Mouse (Mus musculus): ENCODE data around the gene Gm6902. TPM values are rescaled to one million over a fixed set of nuclear protein-coding genes. Genes with fewer than 3 reads are reported as not detected.

Gm6902 gene
- not detected for polyA plus RNA-seq (2012; fragmentation: generic; extraction: Trizol)

GRCm38 (mm10) chr7:23278800-23279199, at the start of gene Gm6902:
Gene Gm6902 (minus strand): TSS chr7:23278900.

GRCm38 (mm10) chr7:23300892-23301291, 22.2 kb upstream of the Gm6902 start, which contains the start of gene Nlrp4e:
Gene Nlrp4e (plus strand): TSS chr7:23301192.

GRCm38 (mm10) chr7:23251582-23251981, 27.1 kb downstream of the Gm6902 start, which contains the start of gene Vmn1r166:
Gene Vmn1r166 (minus strand): TSS chr7:23251682.

Other genes starting within 250 kb of the Gm6902 start
- not detected for gene Vmn1r163, start 223.4 kb downstream of the Gm6902 start, polyA plus RNA-seq (2012; fragmentation: generic; extraction: Trizol)
- not detected for gene Gm8720, start 211.4 kb downstream of the Gm6902 start, polyA plus RNA-seq (2012; fragmentation: generic; extraction: Trizol)
- gene Gm10662, start 134.4 kb downstream of the Gm6902 start, polyA plus RNA-seq (2012; fragmentation: generic; extraction: Trizol) = not detected
- not detected for gene Vmn1r165, start 61.6 kb downstream of the Gm6902 start, polyA plus RNA-seq (2012; fragmentation: generic; extraction: Trizol)
- not detected for gene Vmn1r166, start 27.2 kb downstream of the Gm6902 start, polyA plus RNA-seq (2012; fragmentation: generic; extraction: Trizol)
- under 1 TPM; 0.06 to 0.21 TPM for gene Nlrp4e, start 22.3 kb upstream of the Gm6902 start, polyA plus RNA-seq (2012; fragmentation: generic; extraction: Trizol)
- gene Nlrp5, start 107.0 kb upstream of the Gm6902 start, polyA plus RNA-seq (2012; fragmentation: generic; extraction: Trizol) = not detected
- gene Vmn1r167, start 228.3 kb upstream of the Gm6902 start, polyA plus RNA-seq (2012; fragmentation: generic; extraction: Trizol) = not detected